In the genomic region with DNA sequence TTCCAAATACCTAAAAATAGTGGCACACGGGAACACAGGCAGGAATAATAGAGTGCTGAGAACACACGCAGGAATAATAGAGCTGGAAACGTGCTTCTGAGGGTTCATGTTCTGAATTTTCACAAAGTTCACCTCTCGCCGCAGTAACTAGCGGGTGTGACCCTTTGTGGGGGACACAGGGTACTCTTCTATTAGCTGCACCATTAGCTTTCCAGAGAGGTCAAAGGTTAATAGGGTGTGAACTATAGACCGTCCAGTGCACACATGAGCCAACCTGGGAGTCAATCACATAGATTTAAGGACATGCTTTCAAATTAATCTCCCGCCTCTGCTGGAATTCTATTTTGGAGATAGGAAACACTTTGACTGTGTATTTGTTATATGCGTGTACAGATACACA, we compare ENCODE assay signal across 26 mouse cellular contexts. TPM values are rescaled to one million over a fixed set of nuclear protein-coding genes. Genes with fewer than 3 reads are reported as not detected.
DNase-seq lines count a peak whose midpoint lies in the region; ATAC-seq and TF ChIP-seq lines count a peak whose summit lies in the region.
"Had no signal": no experiment of that assay in that cellular context is flagged by ENCODE, and none has a peak within 500 bp of the region (broad histone marks: within the 10 kb centered on the region; RNA-seq: fewer than 3 reads in every experiment).

No protein-coding gene starts in this region.

- no peak overlapping the region for H3K4me3 ChIP-seq in liver, adult 2 months (ENCODE audit: insufficient read depth, low read depth, low read length)
- H3K4me3 ChIP-seq in CH12.LX (replicated peaks in 1 of 3; ENCODE audit: low read depth in 2 of 3, low read length in 2 of 3, poor library complexity in 1 of 3), result no peak overlapping the region
- no peak overlapping the region for H3K4me3 ChIP-seq in intestine, embryonic 15.5 days (replicated peaks)
- no peak overlapping the region for H3K4me3 ChIP-seq in kidney, embryonic 15.5 days (replicated peaks)
- H3K4me3 ChIP-seq: embryonic facial prominence, embryonic 10.5 days; heart, embryonic 13.5 days; hindbrain, embryonic 13.5 days; limb, embryonic 15.5 days had no signal

- H3K4me2 ChIP-seq in CH12.LX (ENCODE audit: insufficient read depth, low read depth, poor library complexity, severe bottlenecking), result 0 out of 2 replicates have a peak overlapping the region, but pooled peaks have one; percentile 86
- H3K4me2 ChIP-seq in intestine, embryonic 15.5 days (replicated peaks), result no peak overlapping the region
- H3K4me2 ChIP-seq in kidney, embryonic 15.5 days, result no peak overlapping the region
- H3K4me2 ChIP-seq: heart, embryonic 13.5 days; hindbrain, embryonic 13.5 days; limb, embryonic 15.5 days had no signal

- no peak for TF ChIP-seq RAD21 in CH12.LX (IDR thresholded peaks at IDR 0.05; ENCODE audit: low read depth, low read length)

- no peaks in the 10 kb centered on the region for H3K36me3 ChIP-seq in liver, adult 2 months (ENCODE audit: control insufficient read depth, insufficient read depth, low read length)
- no peaks in the 10 kb centered on the region for H3K36me3 ChIP-seq in CH12.LX (replicated peaks in 1 of 2; ENCODE audit: control insufficient read depth in 1 of 2, insufficient read depth in 1 of 2, low read length in 1 of 2)
- H3K36me3 ChIP-seq in intestine, embryonic 15.5 days, result no peaks in the 10 kb centered on the region
- H3K36me3 ChIP-seq in kidney, embryonic 15.5 days, result no peaks in the 10 kb centered on the region
- H3K36me3 ChIP-seq: embryonic facial prominence, embryonic 10.5 days; heart, embryonic 13.5 days; hindbrain, embryonic 13.5 days; limb, embryonic 15.5 days had no signal

- in situ Hi-C loops in CH12.LX (cut with MboI; ENCODE audit: low pct_ligation_motif_present, low pct_unique_long_range_greater_than_20kb, low sequenced_read_pairs), result no loop called here

- TF ChIP-seq EP300 in CH12.LX (IDR thresholded peaks at IDR 0.05; ENCODE audit: low read length), result no peak

- TF ChIP-seq CTCF in liver, adult 2 months (IDR thresholded peaks at IDR 0.05; ENCODE audit: low read depth, low read length), result no peak
- no peak for TF ChIP-seq CTCF in CH12.LX (conservative IDR thresholded peaks at IDR 0.05 in 1 of 2, IDR thresholded peaks at IDR 0.05 in 1 of 2; ENCODE audit: low read depth in 2 of 2, low read length in 2 of 2)

- peaks cover 5% of the 10 kb centered on the region for H3K9me3 ChIP-seq in CH12.LX (replicated peaks; ENCODE audit: low read length)
- H3K9me3 ChIP-seq in intestine, embryonic 15.5 days, result no peaks in the 10 kb centered on the region
- H3K9me3 ChIP-seq in kidney, embryonic 15.5 days (replicated peaks), result no peaks in the 10 kb centered on the region
- H3K9me3 ChIP-seq: hindbrain, embryonic 13.5 days; limb, embryonic 15.5 days had no signal

- no peak for TF ChIP-seq POLR2A in liver, adult 2 months (IDR thresholded peaks at IDR 0.05; ENCODE audit: extremely low read depth, insufficient read depth, low read length)
- no peak for TF ChIP-seq POLR2A in CH12.LX (IDR thresholded peaks at IDR 0.05; ENCODE audit: low read depth, low read length)

- no peaks in the 10 kb centered on the region for H3K27me3 ChIP-seq in liver, adult 2 months (ENCODE audit: control insufficient read depth, insufficient read depth, low read length)
- no peaks in the 10 kb centered on the region for H3K27me3 ChIP-seq in CH12.LX (replicated peaks)
- H3K27me3 ChIP-seq in intestine, embryonic 15.5 days (replicated peaks), result no peaks in the 10 kb centered on the region
- H3K27me3 ChIP-seq in kidney, embryonic 15.5 days, result no peaks in the 10 kb centered on the region
- H3K27me3 ChIP-seq: heart, embryonic 13.5 days; hindbrain, embryonic 13.5 days; limb, embryonic 15.5 days had no signal

- DNase-seq in liver, adult 2 months (ENCODE audit: extremely low read depth, low read depth, low spot score), result peak; percentile 80
- no peak for DNase-seq in liver
- no peak for DNase-seq in CH12.LX (ENCODE audit: extremely low read depth)
- no peak for DNase-seq in lung, adult 18-20 months
- DNase-seq in spleen, adult 18-20 months, result no peak
- DNase-seq: adrenal gland, postnatal 10 days; cerebellum, adult 18-20 months; cerebellum, postnatal 25 days; forebrain, postnatal 0 days; gastrocnemius, postnatal 14 days; heart, adult 11 months; heart, postnatal 36 days; left cerebral cortex, postnatal 4 days; lung, adult 2 months; lung, postnatal 14 days; retina, postnatal 1 day; thymus, postnatal 14 days had no signal

- peaks cover 2% of the 10 kb centered on the region for H3K4me1 ChIP-seq in liver, adult 2 months (ENCODE audit: control insufficient read depth, insufficient read depth, low read length)
- peaks cover 7 to 11% of the 10 kb centered on the region in 2 experiments; a peak in 3 of 4 replicates for H3K4me1 ChIP-seq in CH12.LX (ENCODE audit: control insufficient read depth in 1 of 2, insufficient read depth in 2 of 2)
- H3K4me1 ChIP-seq in intestine, embryonic 15.5 days (replicated peaks), result no peaks in the 10 kb centered on the region
- H3K4me1 ChIP-seq in kidney, embryonic 15.5 days, result peaks cover 16% of the 10 kb centered on the region
- H3K4me1 ChIP-seq: heart, embryonic 13.5 days; limb, embryonic 15.5 days had no signal

- ATAC-seq in intestine, embryonic 15.5 days, result peak; percentile 50; the same call in 1 of the 2 replicates
- ATAC-seq in kidney, embryonic 15.5 days (replicated peaks; ENCODE audit: low FRiP score), result 0 out of 2 replicates have a peak, but pooled peaks have one; percentile 66
- no peak for ATAC-seq in megakaryocyte-erythroid progenitor cell, adult 5-6 weeks (replicated peaks; ENCODE audit: low FRiP score, low TSS enrichment, poor library complexity, severe bottlenecking)
- ATAC-seq: activated CD4-positive, CD25-positive, alpha-beta regulatory T cell, adult 4 months; forebrain, postnatal 0 days had no signal

- H3K9ac ChIP-seq in liver, adult 2 months (ENCODE audit: low read depth, low read length), result no peak overlapping the region
- no peak overlapping the region for H3K9ac ChIP-seq in CH12.LX (ENCODE audit: insufficient read depth, low read depth)
- H3K9ac ChIP-seq in intestine, embryonic 15.5 days, result no peak overlapping the region
- H3K9ac ChIP-seq in kidney, embryonic 15.5 days, result no peak overlapping the region
- H3K9ac ChIP-seq: forebrain, postnatal 0 days; heart, embryonic 13.5 days; hindbrain, embryonic 13.5 days; limb, embryonic 15.5 days had no signal

- dilution Hi-C loops in CH12.LX (cut with MboI; ENCODE audit: extremely low pct_ligation_motif_present, extremely low pct_unique_long_range_greater_than_20kb, low sequenced_read_pairs), result no loop called here

- 40% methylated on average over 9 of the region's 9 CpGs for WGBS in liver, adult 2 months
- WGBS in intestine, embryonic 15.5 days, result 77% methylated on average over 9 of the region's 9 CpGs
- WGBS in kidney, embryonic 15.5 days, result 61% methylated on average over 9 of the region's 9 CpGs

- peak overlapping the region; percentile 38; the same call in 1 of the 2 replicates for H3K27ac ChIP-seq in liver, adult 2 months (replicated peaks; ENCODE audit: insufficient read depth, low read depth, low read length)
- no peak overlapping the region for H3K27ac ChIP-seq in CH12.LX (ENCODE audit: insufficient read depth, low read depth)
- no peak overlapping the region for H3K27ac ChIP-seq in intestine, embryonic 15.5 days
- H3K27ac ChIP-seq in kidney, embryonic 15.5 days, result peak overlapping the region; percentile 79
- H3K27ac ChIP-seq: embryonic facial prominence, embryonic 10.5 days; heart, embryonic 13.5 days; hindbrain, embryonic 13.5 days; limb, embryonic 15.5 days had no signal

- H3K79me2 ChIP-seq in liver, adult 2 months (ENCODE audit: control insufficient read depth, insufficient read depth, low read length), result no peaks in the 10 kb centered on the region
- H3K79me2 ChIP-seq in CH12.LX (replicated peaks; ENCODE audit: control insufficient read depth, extremely low read depth, insufficient read depth, poor library complexity, severe bottlenecking), result no peaks in the 10 kb centered on the region

TF ChIP-seq in CH12.LX, 34 proteins besides CTCF, POLR2A, EP300 and RAD21:
- no peak for TF ChIP-seq RCOR1 (conservative IDR thresholded peaks at IDR 0.05; ENCODE audit: low read depth, low read length)
- TF ChIP-seq GABPA (IDR thresholded peaks at IDR 0.05; ENCODE audit: insufficient replicate concordance, low read depth, low read length), result no peak
- no peak for TF ChIP-seq TCF12 (IDR thresholded peaks at IDR 0.05; ENCODE audit: low read depth, low read length)
- TF ChIP-seq KAT2A (IDR thresholded peaks at IDR 0.05; ENCODE audit: insufficient replicate concordance, low read length), result no peak
- no peak for TF ChIP-seq ZKSCAN1 (IDR thresholded peaks at IDR 0.05; ENCODE audit: borderline replicate concordance, low read depth, low read length)
- TF ChIP-seq SIN3A (IDR thresholded peaks at IDR 0.05; ENCODE audit: low read length), result no peak
- TF ChIP-seq IRF4 (IDR thresholded peaks at IDR 0.05; ENCODE audit: low read depth, low read length), result no peak
- TF ChIP-seq BHLHE40 (IDR thresholded peaks at IDR 0.05; ENCODE audit: low read depth, low read length), result no peak
- no peak for TF ChIP-seq NELFE (IDR thresholded peaks at IDR 0.05; ENCODE audit: low read depth, low read length)

RNA-seq across cellular contexts. Expression of gene Trim2, which starts 11.9 kb away (rescaled TPM):
- 10.0 and 11.1 TPM in 2 replicates for total RNA-seq in liver, adult 2 months (2014; rRNA removed)
- polyA plus RNA-seq in liver, adult 2 months (2012; rRNA removed), result 26.3 and 27.4 TPM in 2 replicates
- total RNA-seq in CH12.LX (2012; rRNA removed) (2.1 and 2.4 TPM in 2 replicates), CH12.LX (2014; rRNA removed) (2.1 and 2.5 TPM in 2 replicates)
- 3.3 and 3.6 TPM in 2 replicates for polyA plus RNA-seq in CH12.LX (2012; ENCODE audit: insufficient read length, low read depth)
- polyA plus RNA-seq in intestine, embryonic 15.5 days (2015; fragmentation: Nextera tagmentation; extraction: Ambion mirVana), result 50.1 and 57.2 TPM in 2 replicates
- polyA plus RNA-seq in kidney, embryonic 15.5 days (2015; fragmentation: Nextera tagmentation; extraction: Ambion mirVana), result 27.5 and 27.8 TPM in 2 replicates
- total RNA-seq in megakaryocyte-erythroid progenitor cell, adult 5-6 weeks (2014; fragmentation: Nextera tagmentation), result 9.3 and 12.1 TPM in 2 replicates
- 4.9 and 6.1 TPM in 2 replicates for total RNA-seq in megakaryocyte-erythroid progenitor cell, adult 5-6 weeks (2017)
- total RNA-seq: monocyte, adult 5-6 weeks had no signal

Comparison
In these comparisons a context has a peak if more than half of its experiments do, and no peak if none do; other contexts are left out.
1. H3K27ac ChIP-seq: peak in liver, adult 2 months (single experiment) and kidney, embryonic 15.5 days (single experiment); none in CH12.LX (single experiment) and intestine, embryonic 15.5 days (single experiment).